Mouse (Mus musculus) neural tube, embryonic 12.5 days (tissue): ENCODE data around the gene Mecom. TPM values are rescaled to one million over a fixed set of nuclear protein-coding genes. Genes with fewer than 3 reads are reported as not detected.
"Not testable (repeated sequence)": the region's sequence is repeated elsewhere in the genome, so short reads cannot be mapped to it uniquely, and the experiment has no call there.

ENCODE experiments used
- ATAC-seq: fragments of 200-750 bp; cut with Nextera tagmentation; 2 replicates; pipeline ENCODE4 v1.8.0; 2017; ENCODE audit warnings: low read depth, mild to moderate bottlenecking, moderate TSS enrichment, moderate library complexity; ENCODE audit not compliant: low FRiP score
- H3K27ac ChIP-seq: fragments of 300-500 bp; sonication (generic); 2 replicates; pipeline ENCODE4 v1.5.1; 2016
- H3K27me3 ChIP-seq: fragments of 300-500 bp; sonication (generic); replicated peaks from 2 replicates; pipeline ENCODE4 v1.6.1; 2016; ENCODE audit warnings: mild to moderate bottlenecking
- H3K36me3 ChIP-seq: fragments of 300-500 bp; sonication (generic); 2 replicates; pipeline ENCODE4 v1.6.1; 2016; ENCODE audit warnings: mild to moderate bottlenecking
- H3K4me1 ChIP-seq: fragments of 300-500 bp; sonication (generic); 2 replicates; pipeline ENCODE4 v1.6.1; 2016
- H3K4me2 ChIP-seq: fragments of 300-500 bp; sonication (generic); replicated peaks from 2 replicates; pipeline ENCODE4 v1.6.1; 2016; ENCODE audit warnings: mild to moderate bottlenecking
- H3K4me3 ChIP-seq: fragments of 300-500 bp; sonication (generic); 2 replicates; pipeline ENCODE4 v1.5.1; 2016
- H3K9ac ChIP-seq: fragments of 300-500 bp; sonication (generic); 2 replicates; pipeline ENCODE4 v1.6.1; 2016; ENCODE audit warnings: mild to moderate bottlenecking
- H3K9me3 ChIP-seq: fragments of 300-500 bp; sonication (generic); 2 replicates; pipeline ENCODE4 v1.6.1; 2016; ENCODE audit warnings: mild to moderate bottlenecking
- WGBS: fragments of 180-500 bp; shearing (Covaris S2); methylation state at CpG from one replicate; pipeline ENCODE4 v1.1.7; 2016; 5-methylcytosine and 5-hydroxymethylcytosine counted together
- polyA plus RNA-seq: library from polyadenylated mRNA; unstranded; fragments of >200 nt; fragmentation: Nextera tagmentation; extraction: Ambion mirVana; gene quantifications from 2 replicates; pipeline ENCODE4 v1.2.1, GENCODE M21; 2016

Mecom gene
- polyA plus RNA-seq, 1 experiment from 2014 or later, result 16.1 TPM

DNA sequence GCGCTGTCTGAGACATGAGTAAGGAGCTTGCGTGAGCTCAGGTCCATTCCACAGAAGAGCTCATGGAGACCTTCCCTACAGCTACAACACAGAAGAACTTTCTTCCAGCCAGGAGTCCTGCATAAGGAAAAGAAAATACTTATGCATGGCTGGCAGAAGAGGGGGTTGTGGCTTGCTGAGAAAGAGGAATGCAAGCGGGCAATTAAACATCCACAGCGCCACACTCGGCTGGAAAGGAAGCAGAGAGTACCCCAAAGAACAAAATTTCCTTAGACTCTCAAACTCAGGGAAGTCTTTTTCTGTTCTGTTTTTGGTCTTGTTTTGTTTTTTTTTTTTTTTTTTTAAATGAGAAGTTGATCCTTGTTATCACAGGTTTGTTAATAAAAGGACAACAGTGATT is 300.6 kb downstream of the Mecom start:
- no peak overlapping the region for H3K9ac ChIP-seq
- H3K27me3 ChIP-seq, result no peaks in the 10 kb centered on the region
- H3K4me1 ChIP-seq, result no peaks in the 10 kb centered on the region
- H3K4me2 ChIP-seq, result no peak overlapping the region
- no peak for ATAC-seq
- 73% methylated on average over 5 of the region's 5 CpGs for WGBS
- no peaks in the 10 kb centered on the region for H3K36me3 ChIP-seq
- no peak overlapping the region for H3K27ac ChIP-seq
- H3K9me3 ChIP-seq, result no peaks in the 10 kb centered on the region
- no peak overlapping the region for H3K4me3 ChIP-seq

DNA sequence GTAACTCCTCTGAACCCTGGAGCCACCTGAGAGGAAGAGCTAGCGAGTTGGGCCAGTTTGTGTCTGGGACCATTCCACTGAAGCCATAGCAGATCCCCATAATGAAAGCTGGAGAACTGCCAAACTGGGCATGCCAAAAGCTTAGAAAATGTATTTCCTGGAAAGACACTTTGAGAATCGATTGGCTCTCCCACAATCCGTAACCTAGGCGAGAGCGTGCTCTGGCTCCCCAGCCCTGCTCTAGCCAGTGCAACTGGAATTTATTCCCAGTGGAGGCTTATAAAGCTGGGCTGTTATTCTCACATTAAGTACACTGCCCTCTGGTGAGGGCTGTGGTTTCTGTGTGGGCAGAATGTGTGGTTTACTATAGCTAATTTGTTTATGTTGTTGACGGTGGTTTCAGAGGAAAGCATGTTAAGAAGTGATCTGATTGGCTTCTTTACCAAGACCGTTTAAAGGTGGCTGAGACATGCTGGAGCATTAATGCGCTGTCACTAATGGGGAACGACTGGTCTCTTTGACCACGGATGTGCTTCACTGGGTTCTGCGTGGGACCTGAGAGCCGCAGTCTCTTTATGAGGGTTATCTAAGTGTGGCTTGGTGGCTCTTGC is 301.3 kb downstream of the Mecom start:
- ATAC-seq, result no peak
- WGBS, result 82% methylated on average over 12 of the region's 12 CpGs

GRCm38 (mm10) chr3:30245950-30246349 is 301.9 kb downstream of the Mecom start:
- no peaks in the 10 kb centered on the region for H3K36me3 ChIP-seq
- H3K27me3 ChIP-seq, result no peaks in the 10 kb centered on the region
- H3K4me3 ChIP-seq, result no peak overlapping the region
- no peak overlapping the region for H3K9ac ChIP-seq
- no peak for ATAC-seq
- H3K27ac ChIP-seq, result no peak overlapping the region
- no peak overlapping the region for H3K4me2 ChIP-seq
- no peaks in the 10 kb centered on the region for H3K4me1 ChIP-seq
- no peaks in the 10 kb centered on the region for H3K9me3 ChIP-seq
- WGBS, result 85% methylated on average over 5 of the region's 5 CpGs

More for the DNA sequence above, 301.3 kb downstream of the Mecom start:
- Histone ChIP-seq H3K4me2 (no peak overlapping the region), H3K9me3 (no peaks in the 10 kb centered on the region), H3K36me3 (no peaks in the 10 kb centered on the region), H3K4me3 (no peak overlapping the region), H3K4me1 (no peaks in the 10 kb centered on the region), H3K9ac (no peak overlapping the region), H3K27ac (no peak overlapping the region), H3K27me3 (no peaks in the 10 kb centered on the region)

- no peaks in the 10 kb centered on the region for H3K4me1 ChIP-seq
- 32% methylated on average over 7 of the region's 7 CpGs for WGBS
- H3K27me3 ChIP-seq, result no peaks in the 10 kb centered on the region
- H3K9ac ChIP-seq, result no peak overlapping the region
- no peak overlapping the region for H3K4me3 ChIP-seq
- no peak for ATAC-seq
- H3K9me3 ChIP-seq, result no peaks in the 10 kb centered on the region
- H3K27ac ChIP-seq, result no peak overlapping the region
- H3K4me2 ChIP-seq, result no peak overlapping the region
- no peaks in the 10 kb centered on the region for H3K36me3 ChIP-seq
Observed at GRCm38 (mm10) chr3:30244401-30244871, 303.4 kb downstream of the Mecom start.

GRCm38 (mm10) chr3:30243776-30244275 is 304.0 kb downstream of the Mecom start:
- no peaks in the 10 kb centered on the region for H3K27me3 ChIP-seq
- WGBS, result 71% methylated on average over 8 of the region's 8 CpGs
- H3K9ac ChIP-seq, result no peak overlapping the region
- no peak overlapping the region for H3K4me2 ChIP-seq
- H3K9me3 ChIP-seq, result no peaks in the 10 kb centered on the region
- no peaks in the 10 kb centered on the region for H3K36me3 ChIP-seq
- H3K4me3 ChIP-seq, result no peak overlapping the region
- ATAC-seq, result no peak
- H3K4me1 ChIP-seq, result no peaks in the 10 kb centered on the region
- H3K27ac ChIP-seq, result no peak overlapping the region

GRCm38 (mm10) chr3:30239416-30239815 is 308.4 kb downstream of the Mecom start:
- H3K4me1 ChIP-seq, result no peaks in the 10 kb centered on the region
- no peak overlapping the region for H3K4me3 ChIP-seq
- no peaks in the 10 kb centered on the region for H3K27me3 ChIP-seq
- 77% methylated on average over 1 of the region's 1 CpGs for WGBS
- H3K9ac ChIP-seq, result no peak overlapping the region
- ATAC-seq, result no peak
- H3K36me3 ChIP-seq, result no peaks in the 10 kb centered on the region
- H3K27ac ChIP-seq, result no peak overlapping the region
- no peaks in the 10 kb centered on the region for H3K9me3 ChIP-seq
- H3K4me2 ChIP-seq, result no peak overlapping the region

DNA sequence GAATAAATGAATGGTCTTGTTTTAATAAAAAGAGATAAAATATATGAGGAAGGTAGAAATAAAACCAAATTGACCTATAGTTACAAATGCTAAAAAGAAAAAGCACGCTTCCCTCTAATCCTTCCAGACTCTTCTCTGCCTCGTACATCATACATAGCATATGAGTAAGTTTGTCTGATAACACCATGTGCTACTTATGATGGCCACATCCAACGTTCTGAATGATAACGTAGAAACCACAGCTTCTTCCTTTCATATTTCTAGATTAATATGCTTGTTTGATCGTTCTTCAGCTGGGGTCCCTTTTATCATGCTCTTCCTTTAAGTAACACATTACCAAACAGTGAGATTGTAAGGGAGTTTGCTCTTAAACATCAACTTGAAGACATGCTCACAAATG is 310.3 kb downstream of the Mecom start:
- Histone ChIP-seq H3K4me3 (no peak overlapping the region), H3K9ac (no peak overlapping the region), H3K4me2 (no peak overlapping the region), H3K27ac (no peak overlapping the region), H3K9me3 (no peaks in the 10 kb centered on the region), H3K27me3 (no peaks in the 10 kb centered on the region), H3K36me3 (no peaks in the 10 kb centered on the region), H3K4me1 (no peaks in the 10 kb centered on the region)
- ATAC-seq, result no peak
- 97% methylated on average over 5 of the region's 5 CpGs for WGBS

DNA sequence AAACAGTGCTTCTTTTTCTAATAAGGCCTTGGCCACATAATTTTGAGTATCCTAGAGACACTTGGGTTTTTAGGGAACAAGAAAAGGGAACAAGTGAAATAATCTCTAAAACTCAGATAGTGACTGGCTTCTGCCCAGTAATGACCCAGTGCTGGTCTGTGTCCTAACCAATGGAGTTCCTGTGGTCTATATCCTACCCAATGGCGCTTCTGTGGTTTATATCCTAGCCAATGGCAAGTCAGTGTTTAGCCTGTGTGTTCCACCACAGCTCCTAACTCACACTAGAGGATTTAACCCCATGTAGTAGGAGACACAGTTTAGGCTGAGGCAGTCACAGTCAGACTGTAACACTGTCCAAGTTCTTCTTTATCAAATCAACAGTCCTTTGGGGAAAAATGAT is 313.8 kb downstream of the Mecom start:
- Histone ChIP-seq H3K27ac (no peak overlapping the region), H3K9ac (no peak overlapping the region), H3K4me2 (no peak overlapping the region), H3K9me3 (no peaks in the 10 kb centered on the region), H3K36me3 (no peaks in the 10 kb centered on the region), H3K4me3 (no peak overlapping the region), H3K27me3 (no peaks in the 10 kb centered on the region), H3K4me1 (no peaks in the 10 kb centered on the region)
- WGBS, result 88% methylated on average over 1 of the region's 1 CpGs
- ATAC-seq, result no peak

GRCm38 (mm10) chr3:30227964-30228670 is 319.7 kb downstream of the Mecom start:
- 27% methylated on average over 12 of the region's 12 CpGs for WGBS
- no peak overlapping the region for H3K27ac ChIP-seq
- H3K27me3 ChIP-seq, result no peaks in the 10 kb centered on the region; the same call in 1 of the 2 replicates
- H3K4me1 ChIP-seq, result peaks cover 16% of the 10 kb centered on the region
- H3K9me3 ChIP-seq, result no peaks in the 10 kb centered on the region
- no peak overlapping the region for H3K4me3 ChIP-seq
- H3K9ac ChIP-seq, result no peak overlapping the region
- no peak for ATAC-seq
- no peaks in the 10 kb centered on the region for H3K36me3 ChIP-seq
- H3K4me2 ChIP-seq, result 0 out of 2 replicates have a peak overlapping the region, but pooled peaks have one; percentile 12

DNA sequence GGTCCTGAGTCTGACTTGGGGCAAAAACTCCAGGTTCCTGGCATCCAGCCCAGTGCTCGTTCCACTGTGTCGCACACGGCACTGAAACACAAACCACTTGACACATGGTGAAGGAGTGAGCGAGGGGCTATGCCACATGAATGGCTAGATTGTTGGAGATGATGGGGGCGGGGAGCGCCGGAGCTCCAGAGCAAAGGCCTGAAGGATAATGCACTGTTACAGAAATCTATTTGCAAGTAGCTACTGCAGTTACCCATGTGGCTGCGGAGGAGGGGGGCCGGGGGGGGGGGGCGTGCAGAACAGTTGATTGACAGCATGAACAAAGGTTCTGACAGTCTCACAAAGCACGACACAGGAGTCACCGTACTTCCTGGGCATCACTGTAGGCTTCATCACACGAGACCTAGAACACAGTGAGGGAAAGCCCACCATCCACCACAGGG is 320.9 kb downstream of the Mecom start:
- Histone ChIP-seq H3K9ac (no peak overlapping the region), H3K9me3 (no peaks in the 10 kb centered on the region), H3K27ac (no peak overlapping the region), H3K27me3 (no peaks in the 10 kb centered on the region; the same call in 1 of the 2 replicates), H3K36me3 (no peaks in the 10 kb centered on the region), H3K4me3 (no peak overlapping the region), H3K4me1 (peaks cover 16% of the 10 kb centered on the region), H3K4me2 (peak overlapping the region; percentile 18; the same call in 1 of the 2 replicates)
- peak; percentile 85 for ATAC-seq
- WGBS, result 35% methylated on average over 13 of the region's 13 CpGs

DNA sequence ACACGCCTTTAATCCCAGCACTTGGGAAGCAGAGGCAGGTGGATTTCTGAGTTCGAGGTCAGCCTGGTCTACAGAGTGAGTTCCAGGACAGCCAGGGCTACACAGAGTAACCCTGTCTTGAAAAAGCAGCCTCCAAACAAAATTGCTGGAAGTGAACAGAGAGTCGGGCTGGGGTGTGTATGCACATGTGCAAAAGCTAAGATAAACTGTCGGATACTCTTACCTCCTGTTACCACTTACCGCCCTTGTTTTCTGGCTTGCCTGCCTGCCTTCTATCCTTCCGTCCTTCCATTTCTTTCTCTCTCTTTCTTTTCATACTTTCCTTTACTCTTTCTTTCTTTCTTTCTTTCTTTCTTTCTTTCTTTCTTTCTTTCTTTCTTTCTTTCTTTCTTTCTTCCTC is 322.6 kb downstream of the Mecom start:
- not testable (repeated sequence) for H3K9ac ChIP-seq, H3K4me2 ChIP-seq, H3K36me3 ChIP-seq, ATAC-seq, H3K27me3 ChIP-seq, H3K4me3 ChIP-seq, H3K27ac ChIP-seq, H3K9me3 ChIP-seq
- peaks cover 16% of the 10 kb centered on the region for H3K4me1 ChIP-seq
- 86% methylated on average over 6 of the region's 6 CpGs for WGBS

GRCm38 (mm10) chr3:30220701-30221412 is 327.0 kb downstream of the Mecom start:
- Histone ChIP-seq H3K4me2 (no peak overlapping the region), H3K27me3 (peaks cover 11% of the 10 kb centered on the region; the same call in 1 of the 2 replicates), H3K27ac (no peak overlapping the region), H3K9me3 (no peaks in the 10 kb centered on the region), H3K4me3 (no peak overlapping the region), H3K36me3 (no peaks in the 10 kb centered on the region), H3K4me1 (peaks cover 11% of the 10 kb centered on the region; the same call in 1 of the 2 replicates), H3K9ac (no peak overlapping the region)
- 48% methylated on average over 19 of the region's 19 CpGs for WGBS
- no peak for ATAC-seq
